Mouse (Mus musculus): ENCODE data around the gene Nxph3. TPM values are rescaled to one million over a fixed set of nuclear protein-coding genes. Genes with fewer than 3 reads are reported as not detected.

Nxph3 gene
- under 1 TPM; 0.13 to 0.45 (median 0.30) TPM for total RNA-seq (2022)

GRCm38 (mm10) chr11:95514298-95514861 is at the start of gene Nxph3:
Nxph3 (minus strand) TSS chr11:95514570.
- peak; percentile 57 to 62 for DNase-seq (ENCODE audit: low spot score in 2 of 2)

- DNase-seq (ENCODE audit: low spot score in 2 of 2), result no peak
Observed at GRCm38 (mm10) chr11:95563849-95564248, 49.5 kb upstream of the Nxph3 start.

- DNase-seq (ENCODE audit: low spot score in 2 of 2), result no peak
Observed at GRCm38 (mm10) chr11:95560773-95561172, 46.4 kb upstream of the Nxph3 start.

DNA sequence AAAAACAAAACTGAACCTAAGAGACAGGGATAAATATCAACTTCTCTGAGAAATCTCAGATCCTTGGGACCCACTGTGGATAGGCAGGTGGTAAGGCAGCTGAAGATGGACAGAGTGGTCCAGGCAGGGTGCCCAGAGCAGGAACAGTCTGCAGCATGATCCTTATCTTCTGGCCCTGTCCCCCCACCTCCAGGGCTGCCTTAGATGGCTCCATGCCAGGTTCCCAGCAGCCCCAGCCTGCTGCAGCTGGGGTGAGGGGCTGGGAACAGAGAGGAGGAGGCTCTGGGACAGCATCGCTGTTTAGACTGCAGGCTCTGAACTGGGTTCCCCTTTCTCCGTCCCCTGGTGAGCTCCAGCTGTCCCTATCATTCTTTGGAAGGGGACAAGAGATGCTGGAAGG is 45.4 kb upstream of the Nxph3 start:
- no peak for DNase-seq (ENCODE audit: low spot score in 2 of 2)

DNA sequence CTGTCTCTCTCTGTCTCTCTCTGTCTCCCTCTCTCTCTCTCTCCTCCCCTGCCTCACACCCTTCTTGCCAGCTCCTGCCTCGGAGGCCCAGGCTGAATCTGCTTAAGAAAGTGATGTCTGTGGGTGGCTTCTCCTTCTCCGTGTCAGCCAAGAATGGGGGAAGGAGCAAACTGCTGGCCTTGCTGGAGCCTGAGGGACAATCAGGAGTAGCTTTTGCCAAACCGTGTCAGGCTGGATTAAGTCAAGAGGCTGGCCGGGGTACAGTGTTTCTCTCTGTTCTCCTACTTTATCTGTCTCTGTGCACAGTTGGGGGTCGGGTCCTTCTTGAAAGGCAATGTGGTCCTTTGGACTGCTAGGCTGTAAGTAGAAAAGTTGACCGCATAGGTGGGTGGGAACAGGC is 43.3 kb upstream of the Nxph3 start:
- no peak for DNase-seq (ENCODE audit: low spot score in 2 of 2)

DNA sequence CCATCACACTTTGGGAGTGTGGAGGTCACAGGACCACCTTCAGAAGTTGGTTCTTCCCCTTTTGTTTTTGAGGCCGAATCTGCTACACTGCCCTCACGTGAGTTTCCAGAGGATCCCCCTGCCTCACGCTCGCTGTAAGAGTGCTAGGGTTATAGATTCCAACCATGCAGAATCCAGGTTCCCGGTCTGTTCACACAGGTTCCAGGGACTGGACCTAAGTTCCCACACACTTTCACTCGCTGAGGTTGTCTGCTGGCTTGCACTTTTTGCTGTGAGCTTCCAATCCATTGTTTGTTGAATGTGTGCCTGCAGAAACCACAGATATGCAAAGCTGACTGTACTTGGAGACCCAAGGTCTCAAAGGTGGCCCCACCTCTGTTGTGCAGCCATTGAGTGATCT is 42.7 kb upstream of the Nxph3 start:
- no peak for DNase-seq (ENCODE audit: low spot score in 2 of 2)

- no peak for DNase-seq (ENCODE audit: low spot score in 2 of 2)
Observed at GRCm38 (mm10) chr11:95555279-95555678, 40.9 kb upstream of the Nxph3 start.

- DNase-seq (ENCODE audit: low spot score in 2 of 2), result no peak
Observed at GRCm38 (mm10) chr11:95550301-95551021, 36.1 kb upstream of the Nxph3 start.

- DNase-seq (ENCODE audit: low spot score in 2 of 2), result no peak
Observed at GRCm38 (mm10) chr11:95546021-95546782, 31.8 kb upstream of the Nxph3 start.

GRCm38 (mm10) chr11:95544546-95545327 is 30.4 kb upstream of the Nxph3 start:
- DNase-seq (ENCODE audit: low spot score in 2 of 2), result no peak

DNA sequence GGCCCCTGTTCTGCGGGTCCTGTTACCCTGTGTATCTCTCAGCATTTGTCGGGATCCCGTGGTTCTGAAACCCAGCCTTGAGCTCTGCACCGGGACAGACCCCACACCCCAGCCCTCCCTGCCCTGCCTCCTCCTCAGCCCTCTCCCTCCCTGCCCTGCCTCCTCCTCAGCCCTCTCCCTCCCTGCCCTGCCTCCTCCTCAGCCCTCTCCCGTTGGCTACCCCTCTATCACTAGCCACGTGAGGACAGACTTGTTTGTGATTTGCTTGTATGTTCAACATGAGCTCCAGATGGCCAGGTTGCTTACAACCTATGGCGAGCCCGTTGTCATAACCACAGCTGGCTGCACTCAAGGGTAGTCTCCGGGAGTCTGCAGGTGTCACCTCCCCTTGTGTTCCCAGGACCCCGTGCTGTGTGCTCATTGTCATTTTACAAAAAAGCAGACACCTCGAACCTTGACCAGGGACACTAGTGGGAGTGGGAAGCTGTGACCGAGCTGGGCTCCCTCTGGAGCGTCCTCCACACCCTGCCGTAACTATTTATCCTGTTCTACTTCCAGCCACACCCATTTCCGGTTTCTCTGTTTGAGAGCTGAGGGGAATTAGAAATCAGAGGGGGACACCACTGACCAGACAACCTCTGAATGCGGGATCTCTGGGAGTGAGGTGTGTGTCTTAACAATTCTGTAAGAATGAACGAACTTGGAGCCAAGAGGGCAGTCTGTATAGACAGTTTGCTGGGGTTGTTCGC is 26.4 kb upstream of the Nxph3 start:
- no peak for DNase-seq (ENCODE audit: low spot score in 2 of 2)

DNA sequence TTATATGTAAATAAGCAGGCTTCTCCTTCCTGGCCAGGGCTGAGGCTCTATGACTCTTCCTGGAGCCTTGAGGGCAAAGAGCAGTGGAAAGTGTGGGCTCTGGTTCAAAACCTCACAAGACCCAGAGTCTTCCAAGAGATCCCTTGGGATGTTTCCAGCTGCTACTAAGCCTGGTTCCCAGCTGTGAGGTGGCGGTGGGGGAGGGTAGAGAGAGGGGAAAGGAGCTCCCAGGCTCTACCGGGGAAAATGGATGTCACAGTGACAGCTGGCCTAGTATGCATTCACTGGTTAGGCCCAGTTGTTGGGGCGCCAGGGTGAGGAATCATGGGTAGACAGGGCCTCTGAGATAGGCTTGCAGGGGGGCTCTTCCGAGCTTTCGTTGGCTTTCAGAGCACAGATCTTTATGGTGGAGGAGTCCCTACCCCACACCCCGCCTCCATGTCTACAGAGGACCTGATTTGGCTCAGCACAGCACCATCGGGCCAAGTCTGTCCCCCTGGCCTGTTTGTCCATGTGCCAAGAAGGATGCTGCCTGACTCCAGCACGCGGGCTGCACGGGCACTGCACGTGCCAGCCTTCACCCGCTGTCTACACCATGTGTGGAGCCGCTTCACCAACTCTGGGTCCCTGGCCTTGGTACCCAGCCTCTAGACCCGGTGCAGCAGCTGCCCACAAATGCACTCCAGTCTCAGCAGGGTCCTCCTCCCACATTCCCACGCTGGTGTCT is 24.2 kb upstream of the Nxph3 start:
- DNase-seq (ENCODE audit: low spot score in 2 of 2), result no peak

GRCm38 (mm10) chr11:95533484-95534160 is 19.3 kb upstream of the Nxph3 start:
- peak; percentile 72 to 84 for DNase-seq (ENCODE audit: low spot score in 2 of 2)

DNA sequence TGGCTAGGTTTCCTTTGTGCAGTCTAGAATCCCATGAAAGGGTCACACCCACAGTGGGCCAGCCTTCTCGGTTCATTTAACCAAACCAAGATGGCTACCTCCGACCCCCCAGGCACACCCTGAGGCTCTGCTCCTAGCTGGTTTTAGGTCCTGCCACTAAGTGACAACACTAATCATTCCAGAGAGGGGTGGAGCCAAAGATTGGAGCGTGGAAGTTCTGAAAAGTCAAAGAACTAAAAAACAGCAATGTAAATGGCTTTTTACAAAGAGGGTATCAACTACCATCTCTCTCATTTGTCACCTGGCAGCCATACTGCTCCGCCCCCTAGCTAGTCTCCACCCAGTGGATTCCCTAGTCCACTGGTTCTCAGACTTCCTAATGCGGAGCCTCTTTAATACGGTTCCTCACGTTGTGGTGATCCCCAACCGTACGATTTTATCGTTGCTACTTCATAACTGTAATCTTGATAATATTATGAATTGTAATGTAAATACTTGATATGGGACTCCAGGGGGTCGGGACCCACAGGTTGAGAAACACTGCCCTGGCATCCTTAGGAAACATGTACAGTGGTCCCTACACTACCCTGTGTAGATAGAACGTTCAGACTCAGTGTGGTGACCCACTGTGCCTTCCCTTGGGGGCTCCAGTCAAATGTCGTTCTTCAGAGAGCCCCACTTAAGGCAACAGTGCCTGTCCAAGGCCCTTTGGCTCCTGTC is 18.1 kb upstream of the Nxph3 start:
- no peak for DNase-seq (ENCODE audit: low spot score in 2 of 2)

DNA sequence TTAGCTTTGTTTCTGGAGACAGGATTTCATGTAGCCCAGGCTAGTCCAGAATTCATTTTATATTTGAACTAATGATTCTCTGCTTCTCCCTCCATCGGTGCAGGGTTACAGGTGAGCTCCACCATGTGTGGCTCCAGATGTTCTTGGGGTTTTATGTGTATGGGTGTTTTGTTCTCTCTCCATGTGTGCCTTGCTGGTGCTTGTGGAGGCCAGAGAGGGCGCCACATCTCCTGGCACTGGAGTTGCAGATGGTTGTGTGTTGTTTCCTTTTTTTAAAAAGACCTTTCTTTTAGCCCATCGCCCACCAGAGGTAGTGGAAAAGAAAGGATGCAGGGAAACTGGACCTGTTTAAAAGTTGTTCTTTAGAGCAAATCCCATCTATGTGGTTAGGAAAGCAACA is 13.9 kb upstream of the Nxph3 start:
- no peak for DNase-seq (ENCODE audit: low spot score in 2 of 2)

GRCm38 (mm10) chr11:95527307-95527706 is 12.9 kb upstream of the Nxph3 start:
- no peak for DNase-seq (ENCODE audit: low spot score in 2 of 2)

- peak; percentile 47 to 54 for DNase-seq (ENCODE audit: low spot score in 2 of 2)
Observed at GRCm38 (mm10) chr11:95521563-95521962, 7.2 kb upstream of the Nxph3 start.

GRCm38 (mm10) chr11:95520456-95521072 is 6.2 kb upstream of the Nxph3 start:
- DNase-seq (ENCODE audit: low spot score in 2 of 2), result peak; percentile 80 to 81

DNA sequence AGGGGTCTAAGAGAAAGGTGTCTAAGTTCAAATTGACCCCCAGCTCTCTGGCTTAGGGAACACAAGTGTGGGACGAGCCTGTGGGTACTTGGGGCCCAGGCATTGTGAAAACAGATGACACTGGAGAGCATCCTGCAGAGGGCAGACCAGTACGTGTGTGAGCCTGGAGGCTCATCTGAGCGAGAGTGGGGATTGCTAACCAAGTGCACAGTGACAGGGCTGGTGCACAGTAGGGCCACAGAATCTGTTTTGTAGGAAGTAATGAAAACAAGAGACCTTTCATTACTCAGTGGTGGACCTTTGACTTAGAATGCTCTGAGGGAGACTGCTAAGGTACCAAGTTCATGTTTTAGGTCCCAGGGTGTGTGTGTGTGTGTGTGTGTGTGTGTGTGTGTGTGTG is 5.6 kb upstream of the Nxph3 start:
- DNase-seq (ENCODE audit: low spot score in 2 of 2), result no peak

Measured in gastrocnemius, adult 8-10 months (tissue).